Mouse (Mus musculus) ZHBTc4 (cell line): ENCODE measurements around the gene Bub1b.
"Not testable (repeated sequence)": the region's sequence is repeated elsewhere in the genome, so short reads cannot be mapped to it uniquely, and the experiment has no call there.

Experiments used
- DNase-seq: peaks from one replicate; pipeline ENCODE4 v3.0.0-alpha.2; 2011; ENCODE audit warnings: low read depth, low spot score

Bub1b gene

DNA sequence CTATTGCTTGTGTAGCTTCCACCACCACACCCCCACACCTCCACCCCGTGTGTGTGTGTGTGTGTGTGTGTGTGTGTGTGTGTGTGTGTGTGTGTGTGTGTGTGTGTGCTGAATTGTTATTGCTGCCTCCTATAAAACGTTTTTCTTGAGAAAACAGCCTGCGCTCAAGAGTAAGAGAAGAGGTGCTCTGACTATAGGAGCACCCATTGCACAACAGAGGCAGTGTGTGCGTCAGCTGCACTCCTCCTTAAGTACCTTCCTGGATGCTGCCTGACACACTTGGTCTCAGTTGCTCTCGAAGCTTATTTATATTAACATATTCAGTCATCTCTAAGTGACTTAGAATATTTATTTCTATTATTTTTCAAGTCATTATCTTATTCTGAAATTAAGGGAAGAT is 20.0 kb downstream of the Bub1b start:
- no peak for DNase-seq

DNA sequence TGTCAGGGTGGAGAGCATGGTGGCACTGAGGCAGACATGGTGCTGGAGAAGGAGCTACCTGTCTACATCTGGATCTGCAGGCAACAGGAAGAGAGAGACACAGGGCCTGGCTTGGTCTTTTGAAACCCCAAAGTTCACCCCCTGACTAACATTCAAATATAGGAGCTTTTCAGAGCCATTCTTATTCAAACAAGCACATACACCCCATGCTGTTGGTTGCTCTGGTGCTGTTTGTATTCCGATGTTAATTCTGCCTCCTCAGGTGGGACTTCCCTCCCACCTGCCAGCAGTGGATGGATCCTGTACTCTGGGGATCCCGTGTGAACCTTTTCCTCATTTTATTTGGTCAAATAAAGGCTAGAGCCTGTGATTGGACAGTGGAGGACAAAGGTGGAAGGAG is 22.1 kb downstream of the Bub1b start:
- DNase-seq, result peak; percentile 40

DNA sequence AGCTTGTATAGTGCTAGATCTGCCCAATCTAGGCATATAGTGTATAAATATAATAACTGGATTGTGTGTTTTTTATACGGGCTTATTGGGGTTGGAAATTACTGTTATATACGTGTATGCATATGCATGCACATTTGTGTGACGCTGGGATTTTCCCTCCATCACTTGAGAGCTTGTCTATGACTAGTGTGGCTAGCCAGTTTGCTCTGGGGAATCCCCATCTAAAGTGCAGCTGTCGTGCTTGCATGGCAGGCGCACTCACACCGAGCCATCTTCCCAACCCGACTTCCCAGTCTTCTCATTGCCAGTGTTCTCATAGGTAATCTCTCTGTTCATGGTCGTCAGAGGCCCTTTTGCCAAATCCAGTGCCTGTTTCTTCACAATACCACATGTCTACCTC is 22.6 kb downstream of the Bub1b start:
- no peak for DNase-seq

GRCm38 (mm10) chr2:118629276-118629675 is 31.3 kb downstream of the Bub1b start:
- DNase-seq, result no peak

- no peak for DNase-seq
These were observed 35.4 kb downstream of the Bub1b start for GRCm38 (mm10) chr2:118633441-118633840.

GRCm38 (mm10) chr2:118637258-118637657 is 39.2 kb downstream of the Bub1b start:
- DNase-seq, result no peak

GRCm38 (mm10) chr2:118637888-118638526 is 40.0 kb downstream of the Bub1b start:
- peak; percentile 79 for DNase-seq

GRCm38 (mm10) chr2:118638686-118639085 is 40.7 kb downstream of the Bub1b start:
- no peak for DNase-seq

- DNase-seq, result peak; percentile 95
These were observed 43.1 kb downstream of the Bub1b start for GRCm38 (mm10) chr2:118641147-118641546.

DNA sequence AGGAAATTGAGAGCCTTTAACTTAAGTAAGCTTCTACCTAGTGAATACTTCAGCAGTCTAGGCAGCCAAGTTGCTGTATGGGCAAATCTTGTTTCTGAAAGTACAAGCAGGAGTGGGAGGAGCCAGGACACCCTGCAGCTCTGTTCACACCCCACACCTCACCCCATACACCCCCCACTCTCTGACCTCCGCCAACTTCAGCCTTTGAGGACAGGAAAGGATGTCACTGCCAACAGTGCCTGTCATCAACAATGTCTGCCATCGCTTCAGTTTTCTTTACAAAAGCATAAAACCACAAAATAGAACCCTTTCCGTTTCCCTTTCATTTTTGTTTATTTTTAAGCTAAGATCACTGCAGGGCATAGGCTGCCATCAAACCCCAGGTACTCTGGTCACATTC is 44.4 kb downstream of the Bub1b start:
- no peak for DNase-seq

- no peak for DNase-seq
These were observed 44.9 kb downstream of the Bub1b start for GRCm38 (mm10) chr2:118642942-118643341.

DNA sequence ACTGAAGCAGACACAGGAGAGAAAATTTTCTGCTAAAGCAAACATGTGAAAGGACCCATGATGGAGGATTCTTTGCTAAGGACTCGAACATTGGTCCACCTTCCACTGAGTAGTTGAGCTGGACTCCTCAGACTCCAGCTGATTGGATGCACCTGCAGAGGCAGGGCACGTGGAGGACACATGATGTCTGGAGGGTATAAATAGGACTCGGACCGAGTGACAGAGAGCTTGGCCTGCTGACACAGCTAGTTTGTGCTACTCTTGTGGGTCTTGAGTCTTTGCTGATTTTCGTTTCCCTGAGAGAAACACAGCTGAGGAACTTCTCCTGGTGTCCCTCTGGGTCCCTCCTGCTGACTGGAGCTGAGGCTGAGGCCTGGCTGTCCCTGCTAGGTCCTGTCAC is 48.7 kb downstream of the Bub1b start:
- DNase-seq, result no peak

- not testable (repeated sequence) for DNase-seq
These were observed 52.7 kb downstream of the Bub1b start for GRCm38 (mm10) chr2:118650697-118651096.

GRCm38 (mm10) chr2:118656688-118657281 is 58.8 kb downstream of the Bub1b start:
- DNase-seq, result no peak

DNA sequence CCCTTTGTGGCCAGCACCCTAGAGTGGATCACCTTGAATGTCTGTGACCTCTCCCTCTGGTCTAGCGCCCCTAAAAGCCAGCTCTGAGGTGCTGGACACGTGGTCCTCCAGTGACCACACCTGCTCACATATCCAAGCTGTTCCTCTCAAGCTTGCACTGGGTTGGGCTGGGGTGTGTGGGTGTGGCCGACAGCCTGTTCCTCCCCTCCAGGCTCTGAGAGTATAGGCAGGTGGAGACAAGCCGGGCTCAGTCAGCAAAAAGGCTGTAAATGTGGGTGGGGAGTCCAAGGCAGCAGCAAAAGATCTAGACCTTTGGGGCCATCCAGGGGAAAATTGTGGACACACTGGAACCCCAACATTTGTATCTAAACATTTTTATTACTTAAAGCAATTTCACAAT is 60.4 kb downstream of the Bub1b start:
- DNase-seq, result peak; percentile 64

DNA sequence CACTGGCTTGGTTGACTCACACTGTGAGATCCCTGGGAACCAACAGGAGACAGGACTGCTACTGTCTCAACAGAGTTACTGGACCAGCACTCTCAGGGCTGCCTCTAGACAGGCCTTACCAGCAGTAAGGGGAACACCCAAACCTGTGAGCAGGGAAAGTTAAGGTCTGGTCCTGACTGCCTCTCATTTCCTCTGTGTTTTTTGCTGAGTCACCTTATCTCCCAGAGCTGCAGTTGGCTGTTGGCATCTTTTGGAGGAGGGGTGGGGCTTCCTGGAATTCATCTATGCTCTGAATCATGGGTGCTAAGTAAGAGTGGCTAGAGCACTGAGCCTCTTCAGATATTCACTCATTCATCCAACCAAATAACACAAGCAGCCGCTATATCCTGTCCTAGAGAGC is 61.1 kb downstream of the Bub1b start:
- peak; percentile 73 for DNase-seq

GRCm38 (mm10) chr2:118659493-118659892 is 61.5 kb downstream of the Bub1b start:
- no peak for DNase-seq

DNA sequence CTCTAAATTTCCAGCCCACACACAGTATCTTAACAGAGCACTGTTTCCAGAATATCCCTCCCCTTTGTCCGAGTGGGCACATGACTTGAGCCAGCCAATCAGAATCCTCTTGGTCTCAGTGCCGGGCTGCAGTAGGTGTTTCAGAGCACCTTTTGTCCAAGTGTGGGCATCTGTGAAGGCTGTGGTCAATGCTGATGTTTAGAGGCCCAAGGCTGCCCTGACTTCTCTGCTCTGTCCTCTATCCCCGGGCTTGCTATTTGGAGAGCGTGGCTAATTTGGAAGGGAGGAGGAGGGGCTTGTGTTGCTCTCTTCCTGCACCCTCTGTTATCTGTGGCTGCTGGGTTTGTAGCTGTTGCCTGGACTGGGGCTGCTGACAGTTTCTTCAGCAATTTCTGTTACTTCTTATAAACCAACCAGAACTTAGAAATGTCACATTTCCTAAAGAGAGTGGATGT is 62.0 kb downstream of the Bub1b start:
- peak; percentile 65 for DNase-seq

DNA sequence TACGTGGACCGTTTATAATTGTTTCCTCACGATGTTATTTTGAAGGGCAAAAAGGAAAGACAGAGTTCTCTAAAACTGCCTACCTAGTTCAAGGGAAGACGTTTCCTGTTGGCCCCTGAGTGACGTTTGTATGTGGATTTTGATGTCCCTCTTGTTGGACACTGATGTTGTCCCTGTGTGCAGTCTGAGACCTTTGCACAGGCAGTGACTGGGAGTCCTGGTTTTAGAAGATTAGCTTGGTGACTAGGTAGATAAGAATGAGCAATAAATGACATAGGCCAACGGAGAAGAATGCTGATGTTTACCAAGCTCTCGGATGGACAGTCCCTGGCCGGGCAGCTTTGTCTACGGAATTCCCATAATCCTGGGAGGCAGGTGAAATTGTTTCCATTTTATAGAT is 63.9 kb downstream of the Bub1b start:
- no peak for DNase-seq

- DNase-seq, result no peak
These were observed 65.1 kb downstream of the Bub1b start, which contains the start of gene Pak6 for GRCm38 (mm10) chr2:118662902-118663803. Gene Pak6 (plus strand): TSS chr2:118663303.

GRCm38 (mm10) chr2:118663804-118664766 is 66.1 kb downstream of the Bub1b start:
- DNase-seq, result no peak
